Mouse (Mus musculus): Measurements from ENCODE around the gene Gpr15.

The Gpr15 gene

DNA sequence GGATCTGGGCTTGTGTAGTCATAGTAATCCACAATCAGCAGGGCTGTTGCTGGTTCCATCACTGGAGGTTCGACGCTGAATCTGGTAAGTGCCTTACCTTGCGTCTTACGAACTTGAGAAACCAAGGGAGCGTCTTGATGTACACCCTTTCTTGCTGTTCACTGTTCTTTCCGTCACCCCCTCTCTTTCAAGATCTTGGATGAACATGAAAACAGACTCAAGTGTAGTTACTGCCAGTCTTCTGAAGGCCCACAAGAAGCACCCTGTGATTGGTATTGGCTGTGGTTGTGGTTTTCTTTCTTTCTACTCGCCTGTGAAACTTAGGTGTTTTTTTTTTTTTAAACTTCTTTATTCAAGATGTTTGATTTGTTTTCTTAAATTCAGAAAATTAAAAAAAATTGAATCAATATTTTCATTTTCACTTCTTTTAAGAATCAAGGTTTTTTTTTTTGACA lies at the start of gene Gpr15:
Gene Gpr15, minus strand, starts transcription at position 405 of the 455 bp plus-strand sequence.
- no peak for TF ChIP-seq GATA4 (IDR thresholded peaks at IDR 0.05; ENCODE audit: insufficient replicate concordance, low read length)

- no peak for TF ChIP-seq GATA4 (IDR thresholded peaks at IDR 0.05; ENCODE audit: insufficient replicate concordance, low read length)
These were observed 44.2 kb upstream of the Gpr15 start, which contains the start of gene Olfr172 for GRCm38 (mm10) chr16:58763076-58763475. TSS of gene Olfr172 (minus strand) at chr16:58763176.

DNA sequence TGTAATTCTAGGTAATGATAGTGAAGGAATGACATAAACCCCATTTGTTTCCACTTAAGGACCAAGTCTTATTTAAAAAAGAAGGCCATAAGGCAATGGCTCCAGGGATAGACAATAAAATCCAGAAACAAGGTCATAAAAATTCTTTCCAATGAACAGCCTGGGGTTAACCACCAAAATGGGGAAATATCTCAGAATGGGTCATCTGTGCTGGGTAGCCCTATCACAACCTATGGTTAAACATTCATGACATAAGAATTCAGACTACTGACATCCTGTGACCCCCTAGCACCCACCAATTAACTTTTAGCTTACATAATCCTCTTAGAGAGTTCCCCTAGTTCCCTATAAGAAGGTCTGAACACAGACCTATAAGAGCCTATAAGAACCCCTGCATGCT lies 37.3 kb upstream of the Gpr15 start:
- TF ChIP-seq GATA4 (IDR thresholded peaks at IDR 0.05; ENCODE audit: insufficient replicate concordance, low read length): no peak

DNA sequence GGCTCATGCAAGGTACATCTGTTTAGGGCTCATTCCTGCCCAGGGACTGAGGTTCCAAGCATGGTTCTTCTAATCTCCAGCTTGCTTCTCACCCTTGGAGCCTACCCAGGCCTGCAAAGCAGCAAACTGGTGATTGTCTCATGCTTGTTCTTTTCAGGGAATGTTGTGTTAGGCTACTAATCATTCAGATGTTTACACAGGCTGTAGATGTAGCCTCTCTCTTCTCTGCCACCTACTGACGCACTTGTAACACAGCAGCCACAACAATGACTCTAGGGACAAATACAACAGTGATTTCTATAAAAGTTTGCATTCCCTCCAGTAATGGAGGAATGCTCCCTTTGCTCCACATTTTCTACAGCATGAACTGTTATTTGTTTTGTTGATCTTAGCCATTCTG lies 32.4 kb upstream of the Gpr15 start:
- no peak for TF ChIP-seq GATA4 (IDR thresholded peaks at IDR 0.05; ENCODE audit: insufficient replicate concordance, low read length)

- TF ChIP-seq GATA4 (IDR thresholded peaks at IDR 0.05; ENCODE audit: insufficient replicate concordance, low read length): no peak
These were observed 27.8 kb upstream of the Gpr15 start for GRCm38 (mm10) chr16:58746715-58747114.

DNA sequence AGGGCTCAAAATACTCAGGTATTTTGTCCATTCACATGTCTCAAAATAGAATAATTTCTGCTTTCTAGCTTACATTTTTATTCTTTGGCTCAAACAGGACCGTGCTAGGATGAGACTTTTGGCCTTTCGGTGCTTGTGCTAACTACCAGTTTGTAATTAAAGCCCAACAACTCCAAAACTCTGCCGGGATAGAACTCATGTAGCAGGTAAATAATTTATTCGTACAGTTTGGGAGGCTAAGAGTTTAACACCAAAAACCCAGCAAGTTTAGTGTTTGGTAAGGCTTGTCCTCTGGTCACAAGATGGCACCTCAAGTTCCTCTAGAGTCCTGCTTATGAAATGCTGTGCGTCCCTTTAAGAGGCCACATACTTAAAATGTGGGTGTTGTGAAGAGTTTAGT lies 21.9 kb upstream of the Gpr15 start:
- no peak for TF ChIP-seq GATA4 (IDR thresholded peaks at IDR 0.05; ENCODE audit: insufficient replicate concordance, low read length)

DNA sequence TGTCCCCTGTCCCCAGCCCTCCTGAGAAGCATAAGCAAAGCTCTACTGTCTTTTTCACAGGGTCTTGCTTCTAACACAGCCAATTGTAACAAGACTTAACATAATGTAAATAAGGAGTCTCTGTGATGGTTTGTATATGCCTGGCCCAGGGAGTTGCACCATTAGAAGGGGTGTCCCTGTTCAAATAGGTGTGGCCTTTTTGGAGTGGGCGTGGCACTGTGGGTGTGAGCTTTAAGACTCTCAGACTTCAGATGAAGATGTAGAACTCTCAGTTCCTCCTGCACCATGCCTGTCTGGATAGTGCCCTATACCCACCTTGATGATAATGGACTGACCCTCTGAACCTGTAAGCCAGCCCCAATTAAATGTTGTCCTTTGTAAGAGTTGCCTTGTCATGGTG lies 19.9 kb upstream of the Gpr15 start:
- TF ChIP-seq GATA4 (IDR thresholded peaks at IDR 0.05; ENCODE audit: insufficient replicate concordance, low read length): no peak

DNA sequence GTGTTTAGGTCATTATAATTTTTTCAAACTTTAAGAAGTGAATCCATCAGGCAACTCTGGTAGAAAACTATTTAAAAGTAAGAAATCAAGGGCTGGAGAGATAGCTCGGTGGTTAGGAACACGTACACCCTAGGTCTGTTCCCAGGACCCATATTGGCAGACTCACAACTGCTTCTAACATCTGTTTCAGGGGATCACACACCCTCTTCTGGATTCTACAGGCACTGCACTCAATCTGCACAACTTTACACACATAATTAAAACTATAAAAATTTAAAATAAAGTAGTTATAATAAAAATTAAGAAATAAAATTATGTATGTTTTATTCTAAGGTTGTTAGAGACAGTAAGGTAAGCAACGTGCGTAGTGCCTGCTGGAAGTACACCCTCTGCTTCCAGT lies 19.3 kb upstream of the Gpr15 start:
- TF ChIP-seq GATA4 (IDR thresholded peaks at IDR 0.05; ENCODE audit: insufficient replicate concordance, low read length): no peak

DNA sequence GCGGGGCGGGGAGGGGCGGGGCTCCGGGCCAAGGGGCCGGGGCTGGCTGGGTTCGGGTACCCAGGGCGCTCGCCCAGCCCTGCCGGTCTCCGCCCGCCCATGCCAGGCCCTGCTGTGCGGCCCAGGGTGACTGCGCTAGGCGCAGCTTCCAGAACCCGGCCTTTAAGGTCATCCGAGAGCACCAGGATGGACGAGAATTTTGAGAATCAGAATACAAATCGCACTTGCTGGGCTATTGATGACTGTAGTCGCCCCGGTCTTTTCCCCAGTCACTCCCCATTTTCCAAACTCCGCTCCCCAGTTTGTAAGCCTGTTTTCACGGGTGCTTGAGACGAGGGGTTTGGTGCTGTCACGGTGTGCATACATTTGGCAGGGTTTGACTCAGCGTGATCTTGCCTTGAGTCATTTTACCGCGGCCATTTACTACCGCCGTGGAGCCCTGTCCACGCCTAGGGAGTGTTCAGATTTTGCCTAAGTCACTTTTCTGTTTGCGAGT lies 9.4 kb upstream of the Gpr15 start:
- TF ChIP-seq GATA4 (IDR thresholded peaks at IDR 0.05; ENCODE audit: insufficient replicate concordance, low read length): no peak

- peak; percentile 7; the same call in 1 of the 2 replicates for TF ChIP-seq GATA4 (IDR thresholded peaks at IDR 0.05; ENCODE audit: insufficient replicate concordance, low read length)
These were observed 8.7 kb upstream of the Gpr15 start, which contains the start of gene Cldnd1 for GRCm38 (mm10) chr16:58727477-58728131. TSS of gene Cldnd1 (plus strand) at chr16:58727910.

GRCm38 (mm10) chr16:58726680-58727476 lies 8.0 kb upstream of the Gpr15 start:
- no peak for TF ChIP-seq GATA4 (IDR thresholded peaks at IDR 0.05; ENCODE audit: insufficient replicate concordance, low read length)

DNA sequence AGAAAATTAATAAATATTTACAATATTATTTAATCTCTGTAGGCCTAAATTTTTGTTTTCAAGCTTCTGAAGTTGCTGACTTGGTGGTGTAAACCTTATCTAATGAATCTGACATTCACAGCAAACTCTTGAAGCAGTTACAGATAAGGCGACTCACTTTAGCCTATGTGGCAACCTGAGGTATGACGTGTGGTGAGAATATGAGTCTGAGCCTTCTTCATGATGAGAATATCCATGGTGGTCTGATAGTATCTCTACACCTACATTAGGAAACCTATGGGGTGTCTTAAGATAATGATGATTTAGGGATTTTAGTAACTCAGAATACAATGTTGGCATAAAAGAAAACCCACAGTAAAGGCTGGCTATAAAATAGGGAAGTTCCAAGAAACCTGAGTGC lies 3.4 kb upstream of the Gpr15 start:
- no peak for TF ChIP-seq GATA4 (IDR thresholded peaks at IDR 0.05; ENCODE audit: insufficient replicate concordance, low read length)

GRCm38 (mm10) chr16:58715018-58715417 lies 3.9 kb downstream of the Gpr15 start:
- TF ChIP-seq GATA4 (IDR thresholded peaks at IDR 0.05; ENCODE audit: insufficient replicate concordance, low read length): no peak

- TF ChIP-seq GATA4 (IDR thresholded peaks at IDR 0.05; ENCODE audit: insufficient replicate concordance, low read length): no peak
These were observed 5.7 kb downstream of the Gpr15 start for GRCm38 (mm10) chr16:58713128-58713527.

DNA sequence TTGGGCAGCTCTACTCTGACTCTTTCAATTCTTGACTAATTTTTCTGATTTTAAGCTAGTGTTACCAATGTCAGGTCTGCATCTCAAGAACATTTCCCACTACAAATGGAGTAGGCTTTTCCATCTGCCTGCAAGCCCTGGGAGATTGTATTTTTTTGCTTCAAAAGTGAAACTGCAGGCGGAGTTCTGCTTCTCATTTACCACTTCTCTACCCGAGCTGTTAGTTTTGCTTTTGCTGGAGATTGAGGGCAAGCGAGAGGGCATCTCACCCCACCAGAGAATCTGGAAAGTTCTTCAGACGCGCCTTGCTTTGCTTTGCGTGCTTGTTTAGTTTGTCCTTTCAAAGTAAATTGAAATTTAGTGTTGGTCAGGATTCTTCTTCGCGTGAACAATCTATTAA lies 6.6 kb downstream of the Gpr15 start:
- TF ChIP-seq GATA4 (IDR thresholded peaks at IDR 0.05; ENCODE audit: insufficient replicate concordance, low read length): no peak

- no peak for TF ChIP-seq GATA4 (IDR thresholded peaks at IDR 0.05; ENCODE audit: insufficient replicate concordance, low read length)
These were observed 9.3 kb downstream of the Gpr15 start for GRCm38 (mm10) chr16:58709536-58709935.

All from liver, adult (tissue).